Mouse (Mus musculus) effector memory CD4-positive, alpha-beta T cell, adult 5 months (primary cell): ENCODE data around the gene Olfr145. TPM values are rescaled to one million over a fixed set of nuclear protein-coding genes. Genes with fewer than 3 reads are reported as not detected.

Experiments
- polyA plus RNA-seq: library from polyadenylated mRNA; unstranded; fragments of 100-300 nt; shearing (Covaris generic); gene quantifications from one replicate; pipeline ENCODE4 v1.2.1, GENCODE M21; 2017

Olfr145 gene
- 0.05 TPM for polyA plus RNA-seq

DNA sequence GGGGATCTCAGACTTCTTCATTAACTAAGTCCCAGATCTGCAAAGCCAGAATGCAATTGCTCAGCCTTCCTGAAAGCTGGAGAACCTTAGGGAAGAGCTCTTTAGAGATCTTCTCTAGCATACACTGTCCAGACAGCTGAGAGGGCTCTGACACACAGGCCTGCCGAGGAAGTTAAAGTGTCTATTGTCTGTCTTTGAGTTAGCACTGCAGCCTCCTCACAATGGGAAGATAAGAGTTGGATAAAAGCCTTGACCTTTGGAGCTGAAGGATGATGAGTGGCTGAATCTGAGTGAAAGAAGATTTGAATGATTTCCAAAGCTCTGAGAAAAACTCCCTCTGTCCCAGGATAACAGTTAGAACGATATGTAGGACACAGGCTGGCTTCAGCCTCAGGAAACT, at the start of gene Olfr145:
TSS of gene Olfr145 (plus strand) at position 64 of the 400 bp plus-strand sequence.

DNA sequence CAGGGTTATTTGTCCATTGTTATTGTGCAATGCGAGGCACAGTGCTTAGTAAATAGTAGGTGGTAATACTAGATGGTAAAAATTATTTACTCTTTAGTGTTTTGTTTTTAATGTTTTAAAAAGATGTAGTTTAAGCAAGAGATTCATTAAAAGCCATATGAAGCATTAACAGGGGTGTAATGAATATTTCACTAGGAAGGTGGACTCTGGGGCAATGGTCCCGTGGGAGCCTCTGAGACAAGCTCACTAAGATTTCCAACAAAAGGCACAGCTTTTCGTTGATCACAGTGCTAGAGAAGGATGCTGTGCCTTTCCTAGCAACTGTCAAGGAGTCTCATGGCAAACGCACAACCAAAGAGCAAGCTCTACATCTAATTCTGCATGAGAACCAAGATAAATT, 42.6 kb upstream of the Olfr145 start, which contains the start of gene Olfr877:
TSS of gene Olfr877 (plus strand) at position 301 of the 400 bp plus-strand sequence.

DNA sequence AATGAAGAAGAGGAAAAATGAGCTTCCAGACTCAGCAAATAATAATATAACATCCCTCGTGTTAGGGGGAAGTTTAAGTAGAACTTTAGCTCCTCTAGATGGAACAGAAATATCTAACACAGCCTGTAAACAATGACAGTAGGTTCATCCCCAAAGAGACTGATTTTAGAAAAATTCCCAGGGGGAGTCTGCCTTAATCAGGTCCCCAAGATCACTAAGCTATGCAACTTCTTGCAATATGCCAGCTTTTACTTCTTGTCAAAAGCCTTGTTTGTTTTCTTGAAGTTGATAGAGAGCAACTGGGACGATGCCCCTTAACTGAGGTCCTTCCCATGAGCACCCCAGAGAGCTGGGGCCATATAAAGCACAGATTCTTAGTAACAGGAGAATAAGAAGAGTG, 21.0 kb downstream of the Olfr145 start, which contains the start of gene Olfr878:
TSS of gene Olfr878 (plus strand) at position 301 of the 400 bp plus-strand sequence.

Other genes with a start within 250 kb of the Olfr145 start
- gene Tbrg1, start 239.4 kb upstream of the Olfr145 start, polyA plus RNA-seq: 127 TPM
- gene Panx3, start 227.5 kb upstream of the Olfr145 start, polyA plus RNA-seq: not detected
- 0.17 TPM for gene Olfr160, start 180.5 kb upstream of the Olfr145 start, polyA plus RNA-seq
- not detected for gene Olfr874, start 151.6 kb upstream of the Olfr145 start, polyA plus RNA-seq
- not detected for gene Olfr875, start 124.9 kb upstream of the Olfr145 start, polyA plus RNA-seq
- not detected for gene Olfr876, start 93.7 kb upstream of the Olfr145 start, polyA plus RNA-seq
- gene Olfr877, start 42.5 kb upstream of the Olfr145 start, polyA plus RNA-seq: 0.14 TPM
- 0.21 TPM for gene Olfr878, start 21.1 kb downstream of the Olfr145 start, polyA plus RNA-seq
- gene Olfr881, start 95.1 kb downstream of the Olfr145 start, polyA plus RNA-seq: 0.17 TPM
- not detected for gene Olfr883, start 129.1 kb downstream of the Olfr145 start, polyA plus RNA-seq
- gene Olfr884, start 149.8 kb downstream of the Olfr145 start, polyA plus RNA-seq: not detected
- gene Olfr885, start 164.6 kb downstream of the Olfr145 start, polyA plus RNA-seq: not detected
- gene Olfr887, start 187.3 kb downstream of the Olfr145 start, polyA plus RNA-seq: 0.25 TPM
- not detected for gene Olfr888, start 211.4 kb downstream of the Olfr145 start, polyA plus RNA-seq
- gene Olfr889, start 218.5 kb downstream of the Olfr145 start, polyA plus RNA-seq: 0.12 TPM
- gene Olfr890, start 245.8 kb downstream of the Olfr145 start, polyA plus RNA-seq: 0.12 TPM